Mouse (Mus musculus) CH12.LX (cell line): ENCODE measurements around the gene Klf15. TPM values are rescaled to one million over a fixed set of nuclear protein-coding genes. Genes with fewer than 3 reads are reported as not detected.

ENCODE experiments used
- DNase-seq: peaks from one replicate; pipeline ENCODE4 v3.0.0-alpha.2; 2013; ENCODE audit errors: extremely low read depth
- H3K27ac ChIP-seq: 2 replicates; pipeline ENCODE4 v1.5.1; 2012; ENCODE audit warnings: low read depth, mild to moderate bottlenecking, control low read depth, moderate library complexity; ENCODE audit not compliant: insufficient read depth
- H3K27me3 ChIP-seq: replicated peaks from 2 replicates; pipeline ENCODE3; 2012; ENCODE audit warnings: inconsistent platforms
- H3K36me3 ChIP-seq, 2 experiments: replicated peaks in 1 of 2; 2 replicates each; pipeline versions ENCODE3 to v1.6.1; 2012; ENCODE audit warnings: inconsistent platforms in 1 of 2, low read length in 1 of 2, mild to moderate bottlenecking in 1 of 2, mixed read lengths in 1 of 2, moderate library complexity in 1 of 2; ENCODE audit not compliant: control insufficient read depth in 1 of 2, insufficient read depth in 1 of 2
- H3K4me1 ChIP-seq, 2 experiments: 2 replicates each; pipeline ENCODE4 v1.6.1; 2012; ENCODE audit warnings: inconsistent platforms in 1 of 2, moderate library complexity in 1 of 2; ENCODE audit not compliant: insufficient read depth in 2 of 2, control insufficient read depth in 1 of 2
- H3K4me2 ChIP-seq: 2 replicates; pipeline ENCODE4 v1.6.1; 2012; ENCODE audit warnings: low read depth, mild to moderate bottlenecking, control low read depth; ENCODE audit not compliant: poor library complexity, insufficient read depth, severe bottlenecking
- H3K4me3 ChIP-seq, 3 experiments: fragments of 150-350 bp in 1 of 3; sonication (generic) in 1 of 3; replicated peaks in 1 of 3; 2 replicates each; pipeline versions ENCODE3 to v1.5.1; 2011 to 2012; ENCODE audit warnings: low read depth in 2 of 3, low read length in 2 of 3, mild to moderate bottlenecking in 2 of 3, moderate library complexity in 2 of 3, control low read depth in 1 of 3, improper control_type of control experiment in 1 of 3, inconsistent platforms in 1 of 3, mixed read lengths in 1 of 3; ENCODE audit not compliant: poor library complexity in 1 of 3
- H3K79me2 ChIP-seq: replicated peaks from 2 replicates; pipeline ENCODE4 v1.6.1; 2012; ENCODE audit warnings: mild to moderate bottlenecking, moderate library complexity; ENCODE audit not compliant: control insufficient read depth, poor library complexity, insufficient read depth, severe bottlenecking; ENCODE audit errors: extremely low read depth
- H3K9ac ChIP-seq: 2 replicates; pipeline ENCODE4 v1.6.1; 2012; ENCODE audit warnings: low read depth, mild to moderate bottlenecking, control low read depth, moderate library complexity; ENCODE audit not compliant: insufficient read depth
- H3K9me3 ChIP-seq: replicated peaks from 2 replicates; pipeline ENCODE3; 2012; ENCODE audit warnings: low read length, inconsistent platforms, mixed read lengths
- CHD1 ChIP-seq: IDR thresholded peaks from 2 replicates; pipeline ENCODE4 v1.6.1; 2012; ENCODE audit warnings: low read depth, low read length, improper control_type of control experiment, inconsistent platforms
- CHD2 ChIP-seq: IDR thresholded peaks from 2 replicates; pipeline ENCODE4 v1.6.1; 2011; ENCODE audit warnings: low read length, improper control_type of control experiment
- CTCF ChIP-seq, 2 experiments: IDR thresholded peaks in 1 of 2; conservative IDR thresholded peaks in 1 of 2; 2 replicates each; pipeline ENCODE4 v1.5.1; 2011 to 2012; ENCODE audit warnings: low read depth in 2 of 2, low read length in 2 of 2, improper control_type of control experiment in 1 of 2, inconsistent platforms in 1 of 2, mild to moderate bottlenecking in 1 of 2, moderate library complexity in 1 of 2
- EP300 ChIP-seq: IDR thresholded peaks from 2 replicates; pipeline ENCODE4 v1.6.1; 2011; ENCODE audit warnings: low read length, improper control_type of control experiment
- ETS1 ChIP-seq: conservative IDR thresholded peaks from 2 replicates; pipeline ENCODE4 v1.6.1; 2012; ENCODE audit warnings: low read depth, mild to moderate bottlenecking, inconsistent platforms, low read length, improper control_type of control experiment, moderate library complexity
- GABPA ChIP-seq: IDR thresholded peaks from 2 replicates; pipeline ENCODE4 v1.6.1; 2012; ENCODE audit warnings: low read depth, low read length, improper control_type of control experiment, inconsistent platforms; ENCODE audit not compliant: insufficient replicate concordance
- IRF4 ChIP-seq: IDR thresholded peaks from 2 replicates; pipeline ENCODE4 v1.6.1; 2014; ENCODE audit warnings: low read depth, mild to moderate bottlenecking, inconsistent platforms, low read length, improper control_type of control experiment
- KAT2A ChIP-seq: IDR thresholded peaks from 2 replicates; pipeline ENCODE4 v1.6.1; 2012; ENCODE audit warnings: low read length, improper control_type of control experiment, inconsistent platforms; ENCODE audit not compliant: insufficient replicate concordance
- MAFK ChIP-seq: IDR thresholded peaks from 2 replicates; pipeline ENCODE4 v1.6.1; 2011; ENCODE audit warnings: low read length, improper control_type of control experiment; ENCODE audit not compliant: insufficient replicate concordance
- MEF2A ChIP-seq: IDR thresholded peaks from 2 replicates; pipeline ENCODE4 v1.6.1; 2014; ENCODE audit warnings: low read depth, mild to moderate bottlenecking, inconsistent platforms, low read length, improper control_type of control experiment, borderline replicate concordance
- MYC ChIP-seq: IDR thresholded peaks from 2 replicates; pipeline ENCODE4 v1.6.1; 2011; ENCODE audit warnings: low read depth, mild to moderate bottlenecking, improper control_type of control experiment, low read length
- NELFE ChIP-seq: IDR thresholded peaks from 2 replicates; pipeline ENCODE4 v1.6.1; 2011; ENCODE audit warnings: low read depth, low read length, improper control_type of control experiment
- POLR2AphosphoS2 ChIP-seq: IDR thresholded peaks from 2 replicates; pipeline ENCODE4 v1.6.1; 2011; ENCODE audit warnings: low read depth, low read length, improper control_type of control experiment
- RAD21 ChIP-seq: IDR thresholded peaks from 2 replicates; pipeline ENCODE4 v1.6.1; 2011; ENCODE audit warnings: low read depth, mild to moderate bottlenecking, low read length, improper control_type of control experiment, moderate library complexity
- RCOR1 ChIP-seq: conservative IDR thresholded peaks from 2 replicates; pipeline ENCODE4 v1.6.1; 2012; ENCODE audit warnings: low read depth, mild to moderate bottlenecking, inconsistent platforms, low read length, improper control_type of control experiment
- SIN3A ChIP-seq: IDR thresholded peaks from 2 replicates; pipeline ENCODE4 v1.6.1; 2012; ENCODE audit warnings: low read length, improper control_type of control experiment, inconsistent platforms
- SMC3 ChIP-seq: IDR thresholded peaks from 2 replicates; pipeline ENCODE4 v1.6.1; 2011; ENCODE audit warnings: low read depth, low read length, improper control_type of control experiment
- USF1 ChIP-seq: IDR thresholded peaks from 2 replicates; pipeline ENCODE4 v1.6.1; 2014; ENCODE audit warnings: low read depth, mild to moderate bottlenecking, inconsistent platforms, low read length, improper control_type of control experiment
- USF2 ChIP-seq: conservative IDR thresholded peaks from 2 replicates; pipeline ENCODE4 v1.6.1; 2011; ENCODE audit warnings: low read depth, low read length, improper control_type of control experiment
- ZC3H11A ChIP-seq: IDR thresholded peaks from 2 replicates; pipeline ENCODE4 v1.6.1; 2012; ENCODE audit warnings: low read depth, mild to moderate bottlenecking, inconsistent platforms, low read length, improper control_type of control experiment
- ZKSCAN1 ChIP-seq: IDR thresholded peaks from 2 replicates; pipeline ENCODE4 v1.6.1; 2012; ENCODE audit warnings: low read depth, inconsistent platforms, low read length, improper control_type of control experiment, borderline replicate concordance
- ZNF384 ChIP-seq: IDR thresholded peaks from 2 replicates; pipeline ENCODE4 v1.6.1; 2012; ENCODE audit warnings: low read depth, low read length, improper control_type of control experiment, inconsistent platforms
- dilution Hi-C: fragments of 300-500 bp; cut with MboI; formaldehyde crosslinking; loops from 2 replicates; pipeline ENCODE4 v1.14.3; 2020; ENCODE audit warnings: low sequenced_read_pairs; ENCODE audit not compliant: extremely low pct_unique_long_range_greater_than_20kb, extremely low pct_ligation_motif_present
- in situ Hi-C: fragments of 300-500 bp; cut with MboI; formaldehyde crosslinking; loops from 3 replicates; pipeline ENCODE4 v1.14.3; 2019; ENCODE audit warnings: low sequenced_read_pairs, low pct_ligation_motif_present, low pct_unique_long_range_greater_than_20kb, mixed read lengths
- polyA plus RNA-seq: library from polyadenylated mRNA; unstranded; fragments of >175 nt; gene quantifications from 2 replicates; pipeline ENCODE4 v1.2.1, GENCODE M21; 2012; ENCODE audit warnings: low read depth; ENCODE audit not compliant: insufficient read length
- total RNA-seq, 2 experiments: library from RNA; depleted of rRNA; stranded (reverse); fragments of 300-350 nt in 1 of 2; fragments of >200 nt in 1 of 2; gene quantifications; 2 replicates each; pipeline ENCODE4 v1.2.3; 2012 to 2014

Klf15 gene
- total and polyA plus RNA-seq, 3 experiments = not detected

DNA sequence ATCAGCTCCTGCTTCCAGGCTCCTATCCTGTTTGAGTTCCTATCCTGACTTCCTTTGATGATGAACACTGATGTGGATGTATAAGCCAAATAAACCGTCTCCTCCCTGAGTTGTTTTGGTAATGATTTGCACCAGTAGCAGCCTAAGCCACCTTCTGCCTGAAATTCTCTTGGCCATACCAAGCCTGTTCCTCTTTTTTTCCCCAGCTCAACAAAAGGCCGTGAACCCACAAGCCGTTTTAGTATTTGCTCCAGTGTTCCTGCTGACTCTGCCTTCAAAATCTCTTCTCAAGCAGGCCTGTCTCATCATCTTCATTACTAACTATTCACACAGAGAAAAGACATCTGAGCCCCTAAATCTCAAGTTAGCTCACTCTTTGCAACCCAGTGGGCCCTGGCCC, 31.8 kb downstream of the Klf15 start:
- Histone ChIP-seq H3K4me3 (no peak overlapping the region), H3K27ac (no peak overlapping the region), H3K9me3 (no peaks in the 10 kb centered on the region), H3K36me3 (no peaks in the 10 kb centered on the region), H3K79me2 (no peaks in the 10 kb centered on the region), H3K9ac (no peak overlapping the region), H3K27me3 (peaks cover 80% of the 10 kb centered on the region), H3K4me2 (no peak overlapping the region), H3K4me1 (no peaks in the 10 kb centered on the region)
- TF ChIP-seq ETS1 = no peak
- TF ChIP-seq ZNF384 = no peak
- TF ChIP-seq IRF4 = no peak
- TF ChIP-seq CHD2 = no peak
- TF ChIP-seq RCOR1 = no peak
- TF ChIP-seq ZKSCAN1 = no peak
- TF ChIP-seq CTCF (conservative IDR thresholded peaks at IDR 0.05 in 1 of 2, IDR thresholded peaks at IDR 0.05 in 1 of 2; ENCODE audit: low read depth in 2 of 2, low read length in 2 of 2) = no peak
- TF ChIP-seq USF1 = no peak
- TF ChIP-seq SIN3A = no peak
- no peak for TF ChIP-seq ZC3H11A
- TF ChIP-seq MEF2A = no peak
- in situ Hi-C loops (no loop called here), dilution Hi-C loops (no loop called here)
- no peak for DNase-seq

DNA sequence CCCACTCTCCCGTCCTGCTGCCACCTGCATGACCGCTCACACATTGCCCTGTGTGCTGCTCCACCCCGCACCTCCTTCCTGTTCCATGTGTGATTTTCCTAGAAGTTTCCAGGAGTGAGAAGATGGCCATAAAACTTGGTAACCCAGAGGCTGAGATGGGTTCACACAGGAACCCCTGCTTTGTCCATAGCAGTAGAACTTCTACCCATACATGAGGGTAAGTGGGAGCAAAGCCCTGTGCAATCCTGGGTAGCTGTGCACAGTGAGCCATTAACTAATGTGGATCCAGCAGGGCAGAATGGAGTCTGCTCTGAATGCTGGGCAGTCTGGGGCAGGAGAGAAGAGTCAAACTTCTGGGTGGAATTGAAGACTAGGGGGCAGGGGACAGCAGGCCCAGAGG, 32.2 kb downstream of the Klf15 start:
- H3K4me1 ChIP-seq = no peaks in the 10 kb centered on the region
- in situ Hi-C loops = no loop called here

More for the DNA sequence above, 32.2 kb downstream of the Klf15 start:
- no peak overlapping the region for H3K27ac ChIP-seq
- no peak overlapping the region for H3K9ac ChIP-seq
- H3K9me3 ChIP-seq = no peaks in the 10 kb centered on the region
- H3K4me3 ChIP-seq = no peak overlapping the region
- H3K36me3 ChIP-seq = no peaks in the 10 kb centered on the region
- no peaks in the 10 kb centered on the region for H3K79me2 ChIP-seq
- peaks cover 82% of the 10 kb centered on the region for H3K27me3 ChIP-seq
- no peak for TF ChIP-seq EP300
- no peak for TF ChIP-seq USF2
- no peak for TF ChIP-seq GABPA
- no peak for TF ChIP-seq SIN3A
- TF ChIP-seq RCOR1 = no peak
- TF ChIP-seq MYC = no peak
- no peak for TF ChIP-seq SMC3
- no peak for TF ChIP-seq CHD2
- TF ChIP-seq ZNF384 = no peak
- no peak for TF ChIP-seq ETS1
- no peak for TF ChIP-seq RAD21
- TF ChIP-seq KAT2A = no peak
- no peak for TF ChIP-seq NELFE
- no peak for TF ChIP-seq POLR2AphosphoS2
- no peak for TF ChIP-seq CHD1
- TF ChIP-seq MAFK = no peak
- no peak for TF ChIP-seq MEF2A
- dilution Hi-C loops = no loop called here
- no peak overlapping the region for H3K4me2 ChIP-seq
- DNase-seq = no peak
